Mouse (Mus musculus) frontal cortex, adult 2 months (tissue): ENCODE data around the gene Dgkb. TPM values are rescaled to one million over a fixed set of nuclear protein-coding genes. Genes with fewer than 3 reads are reported as not detected.

Experiments
- DNase-seq, 2 experiments: peaks; one replicate each; pipeline ENCODE4 v3.0.0; 2022; ENCODE audit warnings: low spot score in 1 of 2; ENCODE audit errors: extremely low spot score in 1 of 2
- polyA plus RNA-seq: library from polyadenylated mRNA; depleted of rRNA; stranded (reverse); fragments of >200 nt; gene quantifications from 2 replicates; pipeline ENCODE4 v1.2.3, GENCODE M21; 2012; rRNA removed

The Dgkb gene
- polyA plus RNA-seq = 65.6 and 66.4 TPM in 2 replicates

- no peak for DNase-seq
Measured at GRCm38 (mm10) chr12:37817426-37817825, at the start of gene Dgkb. TSS of gene Dgkb (plus strand) at chr12:37817726.

GRCm38 (mm10) chr12:37769844-37770243 lies 47.7 kb upstream of the Dgkb start:
- peak; percentile 82 to 90 for DNase-seq

GRCm38 (mm10) chr12:37773681-37774357 lies 43.7 kb upstream of the Dgkb start:
- DNase-seq = peak; percentile 8 to 75

GRCm38 (mm10) chr12:37774591-37774990 lies 42.9 kb upstream of the Dgkb start:
- DNase-seq = no peak

GRCm38 (mm10) chr12:37796265-37796928 lies 21.1 kb upstream of the Dgkb start:
- DNase-seq = no peak

- peak; percentile 7 to 22 for DNase-seq
Measured at GRCm38 (mm10) chr12:37814122-37814521, 3.4 kb upstream of the Dgkb start.

- no peak for DNase-seq
Measured at GRCm38 (mm10) chr12:37821052-37821810, 3.7 kb downstream of the Dgkb start.

DNA sequence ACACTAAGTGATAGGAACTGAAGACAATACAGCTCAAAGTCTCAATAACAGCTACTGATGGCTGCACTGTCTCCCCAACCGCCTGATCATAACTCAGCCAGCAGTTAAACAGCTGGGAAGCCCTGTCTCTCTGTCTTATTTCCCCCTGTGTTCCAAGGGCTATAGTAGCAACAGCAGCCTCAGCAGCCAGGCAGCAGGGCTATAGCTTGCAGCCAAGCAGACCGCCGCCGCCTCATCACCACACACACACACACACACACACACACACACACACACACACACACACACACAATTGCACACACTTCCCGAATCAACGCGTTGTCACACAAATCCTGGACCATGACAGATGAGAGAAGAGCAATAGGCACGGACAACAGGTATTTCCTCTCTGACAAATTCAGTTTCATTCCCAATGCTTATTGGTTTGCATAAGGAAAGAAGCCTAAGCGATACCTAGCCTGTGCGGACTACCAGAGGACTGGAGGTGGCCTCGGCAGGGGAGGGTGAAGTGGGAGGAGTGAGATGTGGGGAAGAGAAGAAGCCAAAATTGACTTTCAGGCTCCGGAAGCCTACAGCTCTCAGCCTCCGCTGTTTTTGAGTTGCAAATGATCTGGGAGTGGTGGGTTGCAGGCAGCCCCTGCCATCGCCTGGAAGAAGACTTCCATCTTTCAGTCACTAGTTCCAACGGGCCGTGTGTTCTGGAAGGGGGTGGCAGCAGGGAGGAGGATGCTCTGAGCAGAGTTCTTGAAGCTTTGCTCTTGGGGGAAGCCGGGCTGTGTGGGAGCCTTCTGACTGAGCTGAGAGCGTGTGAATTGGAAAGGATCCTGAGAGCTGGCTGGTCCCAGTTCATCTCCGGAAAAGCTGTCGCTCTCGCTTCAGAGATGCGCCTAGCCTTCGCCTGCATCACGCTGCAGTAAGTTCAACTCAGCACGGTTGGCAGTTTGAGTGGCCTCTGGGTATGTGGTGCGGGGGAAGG lies 62.8 kb downstream of the Dgkb start:
- peak; percentile 77 to 87 for DNase-seq

DNA sequence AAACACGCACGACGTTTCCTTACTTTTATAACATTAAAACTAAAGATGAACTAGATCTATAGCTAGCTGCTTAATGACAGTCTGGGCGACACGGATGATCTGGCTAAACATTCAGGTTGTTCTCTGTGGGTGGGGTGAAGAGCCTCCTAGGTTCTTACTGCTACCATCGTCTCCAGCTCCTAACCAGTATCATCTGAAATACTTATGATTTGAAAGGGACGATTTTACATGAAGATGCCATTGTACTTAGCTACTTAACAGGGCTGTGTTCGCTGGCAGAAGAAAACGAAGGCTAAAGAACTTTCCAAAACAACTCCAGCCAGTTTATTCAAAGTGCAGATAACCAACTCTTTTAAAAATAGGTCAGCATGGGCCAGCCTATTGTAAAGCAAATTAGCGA lies 63.9 kb downstream of the Dgkb start:
- peak in 1 of 2 experiments; percentile 36 for DNase-seq

DNA sequence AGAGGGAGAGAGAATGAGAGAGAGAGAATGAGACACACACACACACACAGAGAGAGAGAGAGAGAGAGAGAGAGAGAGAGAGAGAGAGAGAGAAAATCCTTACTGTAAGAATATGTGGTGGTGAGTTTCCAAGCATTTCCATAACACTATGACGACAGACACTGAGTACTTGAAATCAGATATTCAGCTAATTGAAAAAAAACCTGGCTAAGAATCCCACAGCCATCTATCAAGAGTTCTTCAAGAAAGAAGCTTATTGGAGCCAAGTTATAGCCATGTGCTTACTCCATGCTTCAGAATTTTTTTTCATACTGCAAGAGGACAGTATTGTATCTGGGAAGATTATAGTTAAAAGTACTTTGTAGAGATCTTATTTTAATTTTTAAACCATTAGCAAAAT lies 65.3 kb downstream of the Dgkb start:
- DNase-seq = no peak

DNA sequence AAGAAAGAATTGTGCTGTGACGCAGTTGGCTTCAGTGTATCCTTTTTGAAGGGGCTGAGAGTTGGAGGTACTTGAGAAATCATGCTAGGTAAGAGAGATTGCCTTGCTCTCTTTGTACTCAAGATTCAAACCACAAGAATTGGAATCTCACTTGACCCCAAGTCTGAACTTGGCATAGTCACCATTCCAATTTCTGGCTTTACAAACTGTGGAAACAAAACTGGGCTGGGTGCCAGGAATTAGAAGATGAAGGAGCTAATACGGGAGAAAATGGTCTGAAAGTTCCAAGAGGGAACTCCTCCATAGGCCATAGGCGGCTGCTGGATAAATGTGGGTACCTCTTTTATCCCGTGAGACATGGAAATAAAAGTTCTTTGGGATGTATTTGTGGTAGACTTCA lies 66.3 kb downstream of the Dgkb start:
- no peak for DNase-seq

GRCm38 (mm10) chr12:37888591-37888990 lies 71.1 kb downstream of the Dgkb start:
- no peak for DNase-seq

DNA sequence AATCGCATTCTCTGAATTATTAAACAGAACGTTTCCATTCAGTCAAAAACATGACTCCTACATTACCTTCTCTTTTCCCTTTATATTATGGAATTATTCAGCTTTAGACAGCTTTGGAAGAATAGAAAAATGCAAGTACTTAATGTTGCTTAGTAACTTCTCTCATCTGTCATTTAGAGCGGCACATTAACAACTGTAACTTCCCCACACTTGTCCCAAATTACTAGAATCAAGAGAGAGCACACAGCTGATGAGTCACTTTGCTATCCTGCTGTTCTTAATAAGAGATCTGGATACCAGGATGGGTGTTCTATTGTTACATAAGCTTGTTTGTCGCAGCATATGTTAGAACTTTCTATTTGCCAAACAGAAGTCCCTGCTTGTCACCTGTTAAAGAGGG lies 71.9 kb downstream of the Dgkb start:
- DNase-seq = peak in 1 of 2 experiments; percentile 37

DNA sequence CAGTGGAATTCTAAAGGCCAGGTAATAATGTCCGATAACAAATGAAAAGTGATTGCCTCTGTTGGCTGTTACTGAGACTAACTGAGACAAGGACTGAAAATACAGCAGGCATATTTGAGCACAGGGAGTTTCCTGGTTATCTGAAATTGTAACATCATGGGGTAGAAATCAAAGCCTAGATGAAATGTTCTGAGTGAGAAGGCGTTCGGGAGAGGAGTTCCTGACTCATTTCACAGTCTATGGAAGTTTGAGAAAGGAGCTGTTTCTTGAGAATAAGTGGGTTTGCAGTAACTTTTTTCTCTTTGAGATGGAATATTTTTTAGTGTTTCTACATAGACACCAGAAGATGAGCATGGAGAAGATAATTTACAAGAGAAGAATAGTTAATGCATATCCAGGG lies 73.8 kb downstream of the Dgkb start:
- DNase-seq = peak in 1 of 2 experiments; percentile 38

DNA sequence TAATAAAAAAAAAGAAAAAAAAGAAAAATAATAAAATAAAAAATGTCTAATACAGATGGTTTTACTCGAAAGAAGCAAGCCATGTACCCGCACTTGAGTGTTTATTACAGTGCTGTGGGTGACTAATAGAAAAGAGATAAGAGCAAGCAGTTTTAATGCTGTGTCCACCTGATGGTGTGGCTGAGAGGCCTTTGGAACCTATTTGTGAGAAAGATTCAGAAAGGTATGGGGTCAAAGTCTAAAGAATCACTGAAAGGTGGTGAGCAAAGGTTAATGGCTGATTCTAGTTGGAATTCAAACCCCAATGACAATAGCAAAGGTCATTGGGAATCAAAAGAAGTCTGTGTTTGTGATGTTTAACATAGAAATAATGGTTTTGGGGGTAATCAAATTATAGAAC lies 124.6 kb downstream of the Dgkb start:
- DNase-seq = no peak

DNA sequence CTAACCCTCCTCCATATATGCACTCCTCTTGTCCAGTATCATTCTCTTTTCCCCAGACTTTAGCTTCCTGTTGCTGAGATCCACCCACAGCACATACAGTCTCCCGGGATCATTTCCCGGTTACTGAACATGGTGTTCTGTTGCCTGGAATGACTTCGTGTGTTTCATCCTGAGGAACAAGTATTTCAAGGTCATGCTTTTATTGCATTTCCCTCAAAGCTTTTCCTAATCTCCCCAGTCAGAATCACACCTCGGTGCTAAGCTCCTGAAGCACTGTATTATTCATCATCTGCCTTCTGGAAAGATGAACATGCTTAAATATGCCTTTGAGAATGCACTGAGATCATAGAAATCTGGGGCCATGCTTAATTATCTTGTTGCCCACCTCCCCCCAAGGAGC lies 138.7 kb downstream of the Dgkb start:
- DNase-seq = no peak

DNA sequence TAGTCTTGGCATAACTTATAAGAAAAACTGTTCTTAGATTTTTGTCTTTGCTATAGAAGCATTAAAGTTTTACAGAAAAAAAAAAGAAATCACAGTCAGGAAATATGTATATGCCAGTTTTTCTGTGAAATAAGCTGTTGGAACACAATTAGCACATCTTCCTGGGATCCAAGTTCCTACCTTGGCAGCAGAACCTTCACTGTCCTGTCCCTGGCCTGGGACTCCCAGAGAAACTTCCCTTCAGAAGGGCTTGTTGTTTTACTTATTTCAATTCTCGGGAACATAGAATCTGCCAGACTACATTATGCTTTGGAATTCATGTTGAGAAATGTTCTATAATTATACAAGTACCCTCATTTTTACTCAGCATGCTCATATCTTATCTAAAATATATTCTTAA lies 154.0 kb downstream of the Dgkb start:
- no peak for DNase-seq

DNA sequence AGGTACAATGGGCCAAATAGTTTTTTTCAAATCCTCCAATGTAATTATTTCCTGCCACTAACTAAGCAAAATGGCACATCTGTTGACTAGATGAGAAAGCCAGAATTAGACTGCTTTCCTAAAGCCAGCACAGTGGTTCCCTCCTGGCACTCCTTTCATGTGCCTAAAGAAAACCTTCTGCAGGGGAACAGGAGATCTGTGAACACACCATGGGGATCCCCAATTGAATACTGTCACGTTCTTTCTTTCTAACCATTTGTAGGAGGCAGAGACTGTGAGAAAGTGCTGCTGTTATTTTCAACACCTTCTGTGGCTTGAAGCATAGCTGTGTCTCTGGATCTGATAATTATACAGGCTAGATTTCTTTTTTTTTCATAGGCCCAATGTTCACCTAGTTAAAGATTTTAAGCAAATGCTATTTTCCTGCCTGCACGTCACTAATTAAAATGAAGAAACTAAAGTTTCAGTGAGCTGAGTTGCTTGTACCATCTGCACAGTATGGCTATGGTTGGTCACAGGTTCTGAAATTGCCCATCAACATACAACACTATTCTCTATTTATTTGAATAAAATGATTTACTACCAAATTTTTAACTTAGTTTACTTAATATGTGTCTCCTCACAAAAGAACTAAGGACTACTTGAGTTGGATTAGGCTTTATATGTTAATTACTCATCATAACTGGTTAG lies 161.1 kb downstream of the Dgkb start:
- peak; percentile 32 to 64 for DNase-seq

- DNase-seq = no peak
Measured at GRCm38 (mm10) chr12:37985352-37985751, 167.8 kb downstream of the Dgkb start.
